Mouse (Mus musculus) heart, embryonic 14.5 days (tissue): ENCODE measurements around the gene Kcnh7. TPM values are rescaled to one million over a fixed set of nuclear protein-coding genes. Genes with fewer than 3 reads are reported as not detected.

Experiments
- ATAC-seq: fragments of 200-750 bp; cut with Nextera tagmentation; 2 replicates; pipeline ENCODE4 v1.8.0; 2017; ENCODE audit warnings: low read depth, moderate TSS enrichment; ENCODE audit not compliant: insufficient number of reproducible peaks, insufficient read depth, low FRiP score
- H3K27ac ChIP-seq, 2 experiments: fragments of 200-500 bp in 1 of 2; fragments of 300-500 bp in 1 of 2; sonication (generic) in 1 of 2; replicated peaks in 1 of 2; 2 replicates each; pipeline ENCODE4 v1.5.1; 2012 to 2014; ENCODE audit warnings: low read depth in 2 of 2, low read length in 2 of 2, control low read depth in 1 of 2, mild to moderate bottlenecking in 1 of 2, mixed read lengths in 1 of 2; ENCODE audit not compliant: control insufficient read depth in 1 of 2, insufficient read depth in 1 of 2
- H3K27me3 ChIP-seq: fragments of 300-500 bp; sonication (generic); 2 replicates; pipeline ENCODE4 v1.6.1; 2014; ENCODE audit warnings: mild to moderate bottlenecking, low read length, control low read depth; ENCODE audit not compliant: control insufficient read depth, insufficient read depth
- H3K36me3 ChIP-seq: fragments of 300-500 bp; sonication (generic); 2 replicates; pipeline ENCODE4 v1.6.1; 2014; ENCODE audit warnings: mild to moderate bottlenecking, control low read depth, low read length, mixed read lengths; ENCODE audit not compliant: control insufficient read depth, insufficient read depth
- H3K4me1 ChIP-seq, 2 experiments: fragments of 200-500 bp in 1 of 2; fragments of 300-500 bp in 1 of 2; sonication (generic) in 1 of 2; 2 replicates each; pipeline ENCODE4 v1.6.1; 2012 to 2014; ENCODE audit warnings: low read length in 2 of 2, control low read depth in 1 of 2, mixed read lengths in 1 of 2; ENCODE audit not compliant: control insufficient read depth in 2 of 2, insufficient read depth in 2 of 2
- H3K4me2 ChIP-seq: fragments of 300-500 bp; sonication (generic); 2 replicates; pipeline ENCODE4 v1.6.1; 2014; ENCODE audit warnings: mild to moderate bottlenecking, low read length
- H3K4me3 ChIP-seq, 2 experiments: fragments of 200-500 bp in 1 of 2; fragments of 300-500 bp in 1 of 2; sonication (generic) in 1 of 2; 2 replicates each; pipeline ENCODE4 v1.5.1; 2012 to 2014; ENCODE audit warnings: low read length in 2 of 2, mild to moderate bottlenecking in 2 of 2, control low read depth in 1 of 2, low read depth in 1 of 2, moderate library complexity in 1 of 2; ENCODE audit not compliant: control insufficient read depth in 1 of 2, insufficient read depth in 1 of 2
- H3K9ac ChIP-seq: fragments of 300-500 bp; sonication (generic); 2 replicates; pipeline ENCODE4 v1.6.1; 2014; ENCODE audit warnings: mild to moderate bottlenecking, low read length
- H3K9me3 ChIP-seq: fragments of 300-500 bp; sonication (generic); 2 replicates; pipeline ENCODE4 v1.6.1; 2016; ENCODE audit warnings: low read length, control low read depth; ENCODE audit not compliant: control insufficient read depth
- WGBS: fragments of 180-500 bp; shearing (Covaris S2); extraction: QIAGEN DNeasy Blood & Tissue Kit; methylation state at CpG from one replicate; pipeline ENCODE4 v1.1.7; 2014; 5-methylcytosine and 5-hydroxymethylcytosine counted together
- polyA plus RNA-seq: library from polyadenylated mRNA; unstranded; fragments of >200 nt; fragmentation: Nextera tagmentation; extraction: Ambion mirVana; gene quantifications from 2 replicates; pipeline ENCODE4 v1.2.1, GENCODE M21; 2014

Gene Kcnh7
- 5.7 and 5.8 TPM in 2 replicates for polyA plus RNA-seq

GRCm38 (mm10) chr2:63183563-63184545 is at the start of gene Kcnh7:
TSS of gene Kcnh7 (minus strand) at chr2:63184287.
- Histone ChIP-seq H3K4me1 (peaks cover 2 to 3% of the 10 kb centered on the region in 2 experiments; a peak in 1 of 4 replicates), H3K4me3 (peak within 1 kb of the TSS; percentile 50 to 51), H3K36me3 (no peaks in the 10 kb centered on the region), H3K4me2 (peak within 1 kb of the TSS; percentile 78), H3K27me3 (peaks cover 13% of the 10 kb centered on the region), H3K9ac (peak within 1 kb of the TSS; percentile 32; the same call in 1 of the 2 replicates), H3K27ac (no peak within 1 kb of the TSS), H3K9me3 (no peaks in the 10 kb centered on the region)
- ATAC-seq, result no peak
- WGBS, result under 1% methylated on average over 43 of the region's 49 CpGs

GRCm38 (mm10) chr2:63207435-63207834 is 23.3 kb upstream of the Kcnh7 start:
- H3K4me2 ChIP-seq, result no peak overlapping the region
- 65% methylated on average over 3 of the region's 3 CpGs for WGBS

GRCm38 (mm10) chr2:63186014-63186413 is 1.9 kb upstream of the Kcnh7 start:
- H3K36me3 ChIP-seq, result no peaks in the 10 kb centered on the region
- no peak overlapping the region for H3K9ac ChIP-seq
- H3K4me1 ChIP-seq, result peaks cover 0 to 2% of the 10 kb centered on the region in 2 experiments; a peak in 1 of 4 replicates
- H3K9me3 ChIP-seq, result no peaks in the 10 kb centered on the region
- WGBS, result 0% methylated on average over 2 of the region's 2 CpGs
- no peak overlapping the region for H3K4me3 ChIP-seq
- no peak overlapping the region for H3K4me2 ChIP-seq
- no peak overlapping the region for H3K27ac ChIP-seq
- H3K27me3 ChIP-seq, result peaks cover 13% of the 10 kb centered on the region
- no peak for ATAC-seq

More at GRCm38 (mm10) chr2:63207435-63207834, 23.3 kb upstream of the Kcnh7 start:
- no peak for ATAC-seq
- H3K27me3 ChIP-seq, result no peaks in the 10 kb centered on the region
- no peak overlapping the region for H3K9ac ChIP-seq
- no peak overlapping the region for H3K27ac ChIP-seq
- no peaks in the 10 kb centered on the region for H3K4me1 ChIP-seq
- H3K9me3 ChIP-seq, result no peaks in the 10 kb centered on the region
- H3K36me3 ChIP-seq, result no peaks in the 10 kb centered on the region
- no peak overlapping the region for H3K4me3 ChIP-seq

GRCm38 (mm10) chr2:63184551-63185430 is 704 bp upstream of the Kcnh7 start:
- peaks cover 13% of the 10 kb centered on the region for H3K27me3 ChIP-seq
- H3K4me3 ChIP-seq, result peak overlapping the region; percentile 33 to 50
- H3K4me1 ChIP-seq, result peaks cover 2 to 3% of the 10 kb centered on the region in 2 experiments; a peak in 1 of 4 replicates
- peak overlapping the region; percentile 78 for H3K4me2 ChIP-seq
- no peak for ATAC-seq
- H3K9me3 ChIP-seq, result no peaks in the 10 kb centered on the region
- no peak overlapping the region for H3K27ac ChIP-seq
- 4% methylated on average over 15 of the region's 15 CpGs for WGBS
- H3K36me3 ChIP-seq, result no peaks in the 10 kb centered on the region
- H3K9ac ChIP-seq, result no peak overlapping the region

- no peak for ATAC-seq
- no peak overlapping the region for H3K4me3 ChIP-seq
- H3K4me1 ChIP-seq, result peaks cover 0 to 2% of the 10 kb centered on the region in 2 experiments; a peak in 1 of 4 replicates
- H3K9ac ChIP-seq, result no peak overlapping the region
- H3K27me3 ChIP-seq, result no peaks in the 10 kb centered on the region
- no peaks in the 10 kb centered on the region for H3K36me3 ChIP-seq
- H3K4me2 ChIP-seq, result no peak overlapping the region
- H3K27ac ChIP-seq, result no peak overlapping the region
- no peaks in the 10 kb centered on the region for H3K9me3 ChIP-seq
These were observed 30.4 kb downstream of the Kcnh7 start for GRCm38 (mm10) chr2:63153701-63154100.

GRCm38 (mm10) chr2:63127762-63128516 is 56.1 kb downstream of the Kcnh7 start:
- Histone ChIP-seq H3K9me3 (no peaks in the 10 kb centered on the region), H3K27ac (no peak overlapping the region), H3K4me2 (no peak overlapping the region), H3K9ac (no peak overlapping the region), H3K4me3 (no peak overlapping the region), H3K36me3 (no peaks in the 10 kb centered on the region), H3K4me1 (peaks cover 0 to 5% of the 10 kb centered on the region in 2 experiments; a peak in 1 of 4 replicates), H3K27me3 (no peaks in the 10 kb centered on the region)
- ATAC-seq, result no peak
- WGBS, result 48% methylated on average over 2 of the region's 2 CpGs

- WGBS, result 61% methylated on average over 3 of the region's 3 CpGs
- no peak overlapping the region for H3K9ac ChIP-seq
- no peak for ATAC-seq
- H3K27ac ChIP-seq, result no peak overlapping the region
- H3K4me3 ChIP-seq, result no peak overlapping the region
- H3K4me1 ChIP-seq, result no peaks in the 10 kb centered on the region
- H3K9me3 ChIP-seq, result no peaks in the 10 kb centered on the region
- H3K36me3 ChIP-seq, result no peaks in the 10 kb centered on the region
- H3K4me2 ChIP-seq, result no peak overlapping the region
- H3K27me3 ChIP-seq, result no peaks in the 10 kb centered on the region
These were observed 63.8 kb downstream of the Kcnh7 start for GRCm38 (mm10) chr2:63120316-63120715.
